Mouse (Mus musculus): ENCODE data around the gene Tpx2.

DNA sequence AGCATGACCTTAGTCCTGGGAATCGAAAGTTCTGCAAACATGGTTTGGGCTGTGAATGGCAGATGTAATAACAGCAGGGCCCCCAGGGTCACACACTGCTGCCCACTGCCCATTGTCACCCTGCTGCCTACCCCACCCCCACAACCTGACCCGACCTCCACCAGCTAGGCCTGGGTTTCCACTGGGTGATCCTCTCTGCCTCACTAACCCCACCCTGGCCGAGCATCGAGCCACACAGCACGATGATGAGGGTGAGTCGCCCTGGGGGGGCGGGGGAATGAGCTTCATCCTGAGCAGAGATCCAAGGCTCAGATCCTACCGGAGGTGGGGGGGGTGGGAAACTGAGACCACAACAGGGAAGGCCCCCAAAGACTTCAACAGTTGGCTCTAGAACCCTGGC lies 76.4 kb downstream of the Tpx2 start:
- no peak for TF ChIP-seq CTCF (IDR thresholded peaks at IDR 0.05; ENCODE audit: borderline replicate concordance, extremely low read depth, insufficient read depth, insufficient read length)
- TF ChIP-seq POLR2A (IDR thresholded peaks at IDR 0.05; ENCODE audit: borderline replicate concordance, extremely low read depth, insufficient read depth, insufficient read length, poor library complexity, severe bottlenecking) = no peak

All from brain, embryonic 14.5 days (tissue).